Mouse (Mus musculus) neural tube, embryonic 14.5 days (tissue): ENCODE results near the gene Tex28. TPM values are rescaled to one million over a fixed set of nuclear protein-coding genes. Genes with fewer than 3 reads are reported as not detected.

Experiments
- ATAC-seq: fragments of 200-750 bp; cut with Nextera tagmentation; 2 replicates; pipeline ENCODE4 v1.8.0; 2017; ENCODE audit warnings: low read depth, mild to moderate bottlenecking, moderate TSS enrichment, moderate library complexity
- H3K27ac ChIP-seq: fragments of 300-500 bp; sonication (generic); 2 replicates; pipeline ENCODE4 v1.5.1; 2014; ENCODE audit warnings: low read depth, mild to moderate bottlenecking, control low read depth, low read length, moderate library complexity, mixed read lengths
- H3K27me3 ChIP-seq: fragments of 300-500 bp; sonication (generic); 2 replicates; pipeline ENCODE4 v1.6.1; 2014; ENCODE audit warnings: low read length; ENCODE audit not compliant: control insufficient read depth, insufficient read depth
- H3K36me3 ChIP-seq: fragments of 300-500 bp; sonication (generic); 2 replicates; pipeline ENCODE4 v1.6.1; 2014; ENCODE audit warnings: low read length, mixed read lengths; ENCODE audit not compliant: control insufficient read depth, insufficient read depth
- H3K4me1 ChIP-seq: fragments of 300-500 bp; sonication (generic); 2 replicates; pipeline ENCODE4 v1.6.1; 2014; ENCODE audit warnings: low read length; ENCODE audit not compliant: control insufficient read depth, insufficient read depth
- H3K4me2 ChIP-seq: fragments of 300-500 bp; sonication (generic); 2 replicates; pipeline ENCODE4 v1.6.1; 2014; ENCODE audit warnings: mild to moderate bottlenecking, low read depth, low read length, control low read depth
- H3K4me3 ChIP-seq: fragments of 300-500 bp; sonication (generic); 2 replicates; pipeline ENCODE4 v1.5.1; 2014; ENCODE audit warnings: low read depth, low read length, control low read depth, mixed read lengths
- H3K9ac ChIP-seq: fragments of 300-500 bp; sonication (generic); replicated peaks from 2 replicates; pipeline ENCODE4 v1.6.1; 2014; ENCODE audit warnings: low read depth, mild to moderate bottlenecking, control low read depth, low read length, mixed read lengths
- H3K9me3 ChIP-seq: fragments of 300-500 bp; sonication (generic); 2 replicates; pipeline ENCODE4 v1.6.1; 2016; ENCODE audit warnings: low read length; ENCODE audit not compliant: control insufficient read depth
- WGBS: fragments of 180-500 bp; shearing (Covaris S2); extraction: QIAGEN DNeasy Blood & Tissue Kit; methylation state at CpG from one replicate; pipeline ENCODE4 v1.1.7; 2014; 5-methylcytosine and 5-hydroxymethylcytosine counted together
- polyA plus RNA-seq: library from polyadenylated mRNA; unstranded; fragments of >200 nt; fragmentation: Nextera tagmentation; extraction: Ambion mirVana; gene quantifications from 2 replicates; pipeline ENCODE4 v1.2.1, GENCODE M21; 2014

Tex28 gene
- polyA plus RNA-seq, 1 experiment from 2014 or later, result not detected

DNA sequence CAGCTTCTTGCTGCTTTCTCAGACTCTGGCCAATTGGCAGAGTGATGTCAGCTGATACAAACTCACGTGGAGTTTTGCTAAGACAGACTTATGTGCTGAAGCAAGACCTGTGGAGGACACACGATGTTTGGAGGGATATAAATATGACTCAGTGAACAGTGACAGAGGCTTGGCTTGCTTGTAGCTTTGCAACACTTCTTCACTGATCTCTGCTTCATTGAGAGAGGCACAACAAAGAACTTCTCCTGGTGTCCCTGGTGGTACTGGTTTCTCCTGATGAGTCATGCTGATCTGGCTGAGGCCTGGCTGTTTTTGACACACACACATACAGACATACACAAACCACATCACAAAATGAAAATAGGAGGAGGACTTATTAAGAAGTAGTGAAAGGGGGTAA, 61.7 kb downstream of the Tex28 start:
- Histone ChIP-seq H3K4me2 (no peak overlapping the region), H3K4me3 (no peak overlapping the region), H3K27ac (no peak overlapping the region), H3K4me1 (no peaks in the 10 kb centered on the region), H3K9me3 (no peaks in the 10 kb centered on the region), H3K36me3 (no peaks in the 10 kb centered on the region), H3K27me3 (no peaks in the 10 kb centered on the region), H3K9ac (no peak overlapping the region)
- 59% methylated on average over 2 of the region's 2 CpGs for WGBS
- no peak for ATAC-seq

GRCm38 (mm10) chrX:74103457-74104188, 64.0 kb downstream of the Tex28 start:
- no peaks in the 10 kb centered on the region for H3K36me3 ChIP-seq
- H3K4me3 ChIP-seq, result no peak overlapping the region
- no peak overlapping the region for H3K27ac ChIP-seq
- no peaks in the 10 kb centered on the region for H3K27me3 ChIP-seq
- no peak for ATAC-seq
- H3K9ac ChIP-seq, result no peak overlapping the region
- H3K4me2 ChIP-seq, result no peak overlapping the region
- H3K4me1 ChIP-seq, result no peaks in the 10 kb centered on the region
- H3K9me3 ChIP-seq, result no peaks in the 10 kb centered on the region
- 69% methylated on average over 4 of the region's 4 CpGs for WGBS

Other genes starting within 250 kb of the Tex28 start
- gene Arhgap4, start 246.0 kb downstream of the Tex28 start, polyA plus RNA-seq, result 3.3 and 3.8 TPM in 2 replicates
- gene Naa10, start 245.9 kb downstream of the Tex28 start, polyA plus RNA-seq, result 94.5 and 106 TPM in 2 replicates
- 6.5 and 7.9 TPM in 2 replicates for gene Renbp, start 237.0 kb downstream of the Tex28 start, polyA plus RNA-seq
- 59.6 and 63.5 TPM in 2 replicates for gene Hcfc1, start 201.5 kb downstream of the Tex28 start, polyA plus RNA-seq
- gene Irak1, start 143.9 kb downstream of the Tex28 start, polyA plus RNA-seq, result 31.3 and 39.7 TPM in 2 replicates
- gene Opn1mw, start 40.4 kb downstream of the Tex28 start, polyA plus RNA-seq, result not detected in 2 replicates
- gene Mecp2, start 32.5 kb downstream of the Tex28 start, polyA plus RNA-seq, result 16.3 and 16.4 TPM in 2 replicates
- 0.10 and 0.16 TPM in 2 replicates for gene Tktl1, start 9.4 kb upstream of the Tex28 start, polyA plus RNA-seq
- 63.0 and 121 TPM in 2 replicates for gene Flna, start 82.0 kb upstream of the Tex28 start, polyA plus RNA-seq
- 12.6 and 17.0 TPM in 2 replicates for gene Emd, start 86.8 kb upstream of the Tex28 start, polyA plus RNA-seq
- 476 and 568 TPM in 2 replicates for gene Rpl10, start 103.0 kb upstream of the Tex28 start, polyA plus RNA-seq
- 62.0 and 65.8 TPM in 2 replicates for gene Taz, start 114.1 kb upstream of the Tex28 start, polyA plus RNA-seq
- gene Dnase1l1, start 114.5 kb upstream of the Tex28 start, polyA plus RNA-seq, result 3.7 and 4.1 TPM in 2 replicates
- 213 and 279 TPM in 2 replicates for gene Atp6ap1, start 129.3 kb upstream of the Tex28 start, polyA plus RNA-seq
- 761 and 960 TPM in 2 replicates for gene Gdi1, start 137.2 kb upstream of the Tex28 start, polyA plus RNA-seq
- gene Fam50a, start 145.2 kb upstream of the Tex28 start, polyA plus RNA-seq, result 50.4 and 52.5 TPM in 2 replicates
- 42.5 and 47.1 TPM in 2 replicates for gene Plxna3, start 161.2 kb upstream of the Tex28 start, polyA plus RNA-seq
- gene Lage3, start 185.8 kb upstream of the Tex28 start, polyA plus RNA-seq, result 71.5 and 73.3 TPM in 2 replicates
- gene Ubl4a, start 205.4 kb upstream of the Tex28 start, polyA plus RNA-seq, result 70.3 and 73.7 TPM in 2 replicates
- 6.9 and 7.8 TPM in 2 replicates for gene Slc10a3, start 205.5 kb upstream of the Tex28 start, polyA plus RNA-seq
- 36.4 and 37.1 TPM in 2 replicates for gene Fam3a, start 225.4 kb upstream of the Tex28 start, polyA plus RNA-seq
- gene Ikbkg, start 225.5 kb upstream of the Tex28 start, polyA plus RNA-seq, result 18.3 and 19.2 TPM in 2 replicates